Mouse (Mus musculus) G1E (cell line): Measurements from ENCODE around the gene Olfr545. TPM values are rescaled to one million over a fixed set of nuclear protein-coding genes. Genes with fewer than 3 reads are reported as not detected.
"Not testable (repeated sequence)": the region's sequence is repeated elsewhere in the genome, so short reads cannot be mapped to it uniquely, and the experiment has no call there.

Experiments used
- ATAC-seq: 2 replicates; pipeline ENCODE4 v1.8.0; 2016; ENCODE audit warnings: mild to moderate bottlenecking; ENCODE audit not compliant: insufficient number of reproducible peaks, poor library complexity, low FRiP score, severe bottlenecking; ENCODE audit errors: extremely low read depth
- DNase-seq: peaks from one replicate; pipeline ENCODE4 v3.0.0; 2012; ENCODE audit warnings: low spot score
- H3K27me3 ChIP-seq: 2 replicates; pipeline ENCODE4 v1.6.1; 2012; ENCODE audit warnings: mild to moderate bottlenecking, low read length, inconsistent platforms; ENCODE audit not compliant: insufficient read depth
- H3K36me3 ChIP-seq: replicated peaks from 2 replicates; pipeline ENCODE3; 2012; ENCODE audit warnings: mild to moderate bottlenecking, inconsistent platforms
- H3K4me1 ChIP-seq: 2 replicates; pipeline ENCODE4 v1.6.1; 2012; ENCODE audit warnings: low read depth, low read length, inconsistent platforms, mixed read lengths; ENCODE audit not compliant: insufficient read depth
- H3K4me3 ChIP-seq: 2 replicates; pipeline ENCODE4 v1.5.1; 2012; ENCODE audit warnings: low read depth, mild to moderate bottlenecking, inconsistent platforms, low read length, moderate library complexity, mixed read lengths
- H3K9me3 ChIP-seq: replicated peaks from 2 replicates; pipeline ENCODE4 v1.6.1; 2012; ENCODE audit warnings: inconsistent platforms
- CTCF ChIP-seq: IDR thresholded peaks from 2 replicates; pipeline ENCODE4 v1.5.1; 2012; ENCODE audit warnings: low read depth, low read length, inconsistent platforms, mixed read lengths
- GATA1 ChIP-seq: IDR thresholded peaks from 2 replicates; pipeline ENCODE4 v1.6.1; 2012; ENCODE audit warnings: borderline replicate concordance, low read length, inconsistent platforms, mixed read lengths
- GATA2 ChIP-seq: IDR thresholded peaks from 2 replicates; pipeline ENCODE4 v1.6.1; 2012; ENCODE audit warnings: low read depth, low read length, inconsistent platforms, borderline replicate concordance
- POLR2AphosphoS5 ChIP-seq: IDR thresholded peaks from 2 replicates; pipeline ENCODE4 v1.6.1; 2012; ENCODE audit warnings: low read depth, low read length, inconsistent platforms; ENCODE audit not compliant: insufficient replicate concordance
- TAL1 ChIP-seq: conservative IDR thresholded peaks from 2 replicates; pipeline ENCODE4 v1.6.1; 2012; ENCODE audit warnings: low read depth, low read length, inconsistent platforms, mixed read lengths
- polyA plus RNA-seq: library from polyadenylated mRNA; stranded (reverse); fragments of >175 nt; gene quantifications from 2 replicates; pipeline ENCODE4 v1.2.3, GENCODE M21; 2012
- total RNA-seq, 2 experiments: library from RNA; stranded (forward) in 1 of 2; stranded (reverse) in 1 of 2; fragments of 200-1000 nt in 1 of 2; fragments of >200 nt in 1 of 2; fragmentation: Nextera tagmentation in 1 of 2; gene quantifications; 2 replicates each; pipeline ENCODE4 v1.2.3; 2014 to 2017

Olfr545 gene
- total and polyA plus RNA-seq, 3 experiments, result 0.05 TPM; not detected in 2

- DNase-seq, result no peak
- Histone ChIP-seq H3K9me3 (no peaks in the 10 kb centered on the region), H3K4me3 (no peak overlapping the region), H3K36me3 (no peaks in the 10 kb centered on the region), H3K27me3 (peaks cover 12% of the 10 kb centered on the region), H3K4me1 (peaks cover 6% of the 10 kb centered on the region)
- no peak for ATAC-seq
- TF ChIP-seq TAL1 (no peak), GATA2 (no peak), GATA1 (no peak), POLR2AphosphoS5 (no peak), CTCF (no peak)
These were observed 8.7 kb upstream of the Olfr545 start for GRCm38 (mm10) chr7:102508066-102508465.

GRCm38 (mm10) chr7:102506848-102507247 is 7.5 kb upstream of the Olfr545 start:
- ATAC-seq, result peak; percentile 63
- Histone ChIP-seq H3K36me3 (no peaks in the 10 kb centered on the region), H3K4me3 (no peak overlapping the region), H3K4me1 (peaks cover 2% of the 10 kb centered on the region; the same call in 1 of the 2 replicates), H3K9me3 (no peaks in the 10 kb centered on the region), H3K27me3 (peaks cover 19% of the 10 kb centered on the region)
- peak; percentile 61 for DNase-seq
- TF ChIP-seq POLR2AphosphoS5 (no peak), CTCF (peak; percentile 80)

- Histone ChIP-seq H3K4me1 (peaks cover 1% of the 10 kb centered on the region; the same call in 1 of the 2 replicates), H3K9me3 (no peaks in the 10 kb centered on the region), H3K27me3 (peaks cover 33% of the 10 kb centered on the region), H3K36me3 (no peaks in the 10 kb centered on the region), H3K4me3 (no peak overlapping the region)
- ATAC-seq (no peak), DNase-seq (no peak)
- no peak for TF ChIP-seq CTCF
- no peak for TF ChIP-seq GATA1
- TF ChIP-seq GATA2, result no peak
- TF ChIP-seq TAL1, result no peak
- TF ChIP-seq POLR2AphosphoS5, result no peak
These were observed 2.6 kb upstream of the Olfr545 start for GRCm38 (mm10) chr7:102501986-102502385.

GRCm38 (mm10) chr7:102494416-102494815 is 5.0 kb downstream of the Olfr545 start:
- not testable (repeated sequence) for DNase-seq, H3K9me3 ChIP-seq, H3K4me3 ChIP-seq, ATAC-seq, H3K4me1 ChIP-seq, H3K36me3 ChIP-seq
- H3K27me3 ChIP-seq, result peaks cover 14% of the 10 kb centered on the region

- ATAC-seq (no peak), DNase-seq (no peak)
- TF ChIP-seq POLR2AphosphoS5 (no peak), TAL1 (no peak), GATA1 (no peak), CTCF (no peak), GATA2 (no peak)
- Histone ChIP-seq H3K4me1 (peaks cover 43% of the 10 kb centered on the region), H3K36me3 (no peaks in the 10 kb centered on the region), H3K4me3 (no peak within 1 kb of the TSS), H3K9me3 (no peaks in the 10 kb centered on the region), H3K27me3 (peaks cover 10% of the 10 kb centered on the region)
These were observed 11.2 kb downstream of the Olfr545 start, which contains the start of gene Olfr544 for GRCm38 (mm10) chr7:102488161-102488560. Gene Olfr544 (minus strand): TSS chr7:102488313.

GRCm38 (mm10) chr7:102486105-102486504 is 13.3 kb downstream of the Olfr545 start:
- H3K4me3 ChIP-seq, result no peak overlapping the region; the same call in 1 of the 2 replicates
- no peaks in the 10 kb centered on the region for H3K9me3 ChIP-seq
- no peaks in the 10 kb centered on the region for H3K36me3 ChIP-seq
- DNase-seq, result no peak
- H3K4me1 ChIP-seq, result peaks cover 46% of the 10 kb centered on the region
- H3K27me3 ChIP-seq, result peaks cover 14% of the 10 kb centered on the region
- no peak; the same call in 1 of the 2 replicates for TF ChIP-seq TAL1
- TF ChIP-seq CTCF, result no peak
- TF ChIP-seq POLR2AphosphoS5, result no peak
- no peak for TF ChIP-seq GATA2
- TF ChIP-seq GATA1, result no peak
- peak; percentile 54 for ATAC-seq

GRCm38 (mm10) chr7:102484766-102485165 is 14.6 kb downstream of the Olfr545 start:
- H3K4me1 ChIP-seq, result peaks cover 50% of the 10 kb centered on the region
- H3K36me3 ChIP-seq, ATAC-seq, H3K9me3 ChIP-seq, DNase-seq, H3K4me3 ChIP-seq: not testable (repeated sequence)
- peaks cover 13% of the 10 kb centered on the region for H3K27me3 ChIP-seq
